Mouse (Mus musculus): ENCODE measurements at regions not wholly inside any gene's neighbourhood (a gene's known extent, or its start where the extent isn't known, plus 50 kb on each side); places are given as distances from the start of the nearest gene placed in this dataset.

GRCm38 (mm10) chr2:78189620-78190019, 243.4 kb upstream of the Cwc22 start:
- no peak for TF ChIP-seq CTCF (IDR thresholded peaks at IDR 0.05; ENCODE audit: low read depth, low read length)
- TF ChIP-seq POLR2A (IDR thresholded peaks at IDR 0.05; ENCODE audit: borderline replicate concordance, low read depth, low read length), result no peak

Measured in bone marrow macrophage, adult 2 months (primary cell).